Mouse (Mus musculus) WW6 (cell line): ENCODE data around the gene Ssh3.
A peak's percentile ranks its signal among the peaks of the same experiment; 100 is the strongest.
"Not testable (repeated sequence)": the region's sequence is repeated elsewhere in the genome, so short reads cannot be mapped to it uniquely, and the experiment has no call there.

Experiments used
- DNase-seq: peaks from one replicate; pipeline ENCODE4 v3.0.0-alpha.2; 2013; ENCODE audit warnings: low read depth, low spot score

Gene Ssh3

GRCm38 (mm10) chr19:4296611-4297010 lies 27.6 kb upstream of the Ssh3 start:
- no peak for DNase-seq

- DNase-seq: no peak
These were observed 26.4 kb upstream of the Ssh3 start for GRCm38 (mm10) chr19:4295391-4295790.

GRCm38 (mm10) chr19:4294381-4295097 lies 25.6 kb upstream of the Ssh3 start:
- DNase-seq: no peak

GRCm38 (mm10) chr19:4291161-4291560 lies 22.2 kb upstream of the Ssh3 start:
- no peak for DNase-seq

- DNase-seq: no peak
These were observed 21.8 kb upstream of the Ssh3 start for GRCm38 (mm10) chr19:4290749-4291148.

- DNase-seq: no peak
These were observed 14.7 kb upstream of the Ssh3 start for GRCm38 (mm10) chr19:4283653-4284052.

- peak; percentile 87 for DNase-seq
These were observed 14.0 kb upstream of the Ssh3 start, which contains the start of gene Ankrd13d for GRCm38 (mm10) chr19:4282898-4283553. Gene Ankrd13d (minus strand): TSS chr19:4283137.

- no peak for DNase-seq
These were observed 11.4 kb upstream of the Ssh3 start for GRCm38 (mm10) chr19:4280425-4280824.

- DNase-seq: no peak
These were observed 10.5 kb upstream of the Ssh3 start for GRCm38 (mm10) chr19:4279487-4279886.

- DNase-seq: no peak
These were observed 2.0 kb upstream of the Ssh3 start for GRCm38 (mm10) chr19:4270972-4271371.

- no peak for DNase-seq
These were observed 1.2 kb upstream of the Ssh3 start for GRCm38 (mm10) chr19:4270187-4270586.

- no peak for DNase-seq
These were observed 3.0 kb downstream of the Ssh3 start for GRCm38 (mm10) chr19:4265956-4266355.

- no peak for DNase-seq
These were observed 4.7 kb downstream of the Ssh3 start for GRCm38 (mm10) chr19:4264171-4264780.

GRCm38 (mm10) chr19:4263702-4264101 lies 5.3 kb downstream of the Ssh3 start:
- DNase-seq: no peak

- DNase-seq: no peak
These were observed 6.2 kb downstream of the Ssh3 start for GRCm38 (mm10) chr19:4262756-4263155.

GRCm38 (mm10) chr19:4261038-4261698 lies 7.8 kb downstream of the Ssh3 start:
- DNase-seq: no peak

- no peak for DNase-seq
These were observed 11.1 kb downstream of the Ssh3 start for GRCm38 (mm10) chr19:4257897-4258252.

- peak; percentile 93 for DNase-seq
These were observed 11.6 kb downstream of the Ssh3 start for GRCm38 (mm10) chr19:4257216-4257896.

GRCm38 (mm10) chr19:4255583-4256162 lies 13.3 kb downstream of the Ssh3 start:
- no peak for DNase-seq

GRCm38 (mm10) chr19:4254230-4254629 lies 14.8 kb downstream of the Ssh3 start:
- DNase-seq: no peak

- not testable (repeated sequence) for DNase-seq
These were observed 20.3 kb downstream of the Ssh3 start for GRCm38 (mm10) chr19:4248683-4249082.
